Mouse (Mus musculus): Measurements from ENCODE around the gene Dmxl2.

Dmxl2 gene

DNA sequence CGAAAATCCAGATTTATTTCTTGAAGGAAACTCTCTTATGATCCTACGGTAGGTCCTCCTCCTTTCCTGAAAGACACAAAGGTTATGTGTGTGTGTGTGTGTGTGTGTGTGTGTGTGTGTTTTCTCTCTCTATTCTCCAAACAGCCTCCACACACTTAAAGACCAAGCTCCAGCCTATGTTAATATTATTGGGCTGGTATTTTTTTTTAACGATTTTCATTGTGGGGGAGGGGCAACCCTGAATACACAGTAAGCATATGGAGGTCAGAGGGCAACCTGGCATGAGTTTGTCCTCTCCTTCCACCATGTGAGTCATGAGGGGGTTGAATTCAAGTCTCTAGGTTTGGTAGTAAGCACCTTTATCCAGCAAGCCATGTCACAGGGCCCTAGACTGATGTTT, 1.6 kb downstream of the Dmxl2 start:
- no peak for DNase-seq (ENCODE audit: low spot score in 2 of 2)

DNA sequence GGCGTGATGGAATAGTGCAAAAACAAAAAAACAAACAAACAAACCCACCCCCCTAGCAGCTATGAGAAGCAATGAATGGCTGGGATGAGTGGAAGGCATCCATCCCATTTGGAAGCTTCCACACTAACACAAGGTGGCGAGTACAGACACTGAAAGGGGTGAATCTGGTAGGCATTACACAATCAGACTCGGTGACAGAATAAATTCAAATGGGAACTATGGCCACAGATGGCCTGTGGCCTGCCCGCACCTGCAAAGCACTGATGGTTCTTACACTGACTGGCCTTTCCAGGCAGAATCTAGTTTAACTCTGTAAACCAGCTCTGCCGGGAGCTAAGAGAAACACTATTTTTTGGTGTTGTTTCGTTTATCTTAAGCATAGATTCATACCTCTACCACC, 2.1 kb downstream of the Dmxl2 start:
- DNase-seq (ENCODE audit: low spot score in 2 of 2) = no peak

GRCm38 (mm10) chr9:54490431-54490830, 11.0 kb downstream of the Dmxl2 start:
- no peak for DNase-seq (ENCODE audit: low spot score in 2 of 2)

DNA sequence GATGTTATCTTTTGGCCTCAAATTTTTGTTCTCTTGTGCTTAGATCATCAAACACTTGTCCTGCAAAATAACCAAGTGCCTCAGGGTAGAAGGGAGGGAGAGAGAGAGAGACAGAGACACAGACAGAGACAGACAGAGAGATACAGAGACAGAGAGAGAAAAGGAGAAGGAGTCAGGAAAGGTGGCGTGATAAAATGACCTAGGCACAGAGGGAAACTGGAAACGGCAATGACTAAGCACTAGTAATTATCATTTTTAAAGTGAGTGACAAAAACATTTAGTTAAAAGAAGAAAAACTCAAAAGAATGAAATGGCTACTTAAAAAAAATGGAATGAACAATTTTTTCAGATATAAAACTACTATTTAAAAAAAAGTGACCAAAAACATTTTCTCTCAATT, 11.8 kb downstream of the Dmxl2 start:
- no peak for DNase-seq (ENCODE audit: low spot score in 2 of 2)

- no peak for DNase-seq (ENCODE audit: low spot score in 2 of 2)
Measured at GRCm38 (mm10) chr9:54484927-54485326, 16.5 kb downstream of the Dmxl2 start.

GRCm38 (mm10) chr9:54483215-54483614, 18.2 kb downstream of the Dmxl2 start:
- DNase-seq (ENCODE audit: low spot score in 2 of 2) = peak in 1 of 2 experiments; percentile 36

- no peak for DNase-seq (ENCODE audit: low spot score in 2 of 2)
Measured at GRCm38 (mm10) chr9:54482763-54483162, 18.7 kb downstream of the Dmxl2 start.

DNA sequence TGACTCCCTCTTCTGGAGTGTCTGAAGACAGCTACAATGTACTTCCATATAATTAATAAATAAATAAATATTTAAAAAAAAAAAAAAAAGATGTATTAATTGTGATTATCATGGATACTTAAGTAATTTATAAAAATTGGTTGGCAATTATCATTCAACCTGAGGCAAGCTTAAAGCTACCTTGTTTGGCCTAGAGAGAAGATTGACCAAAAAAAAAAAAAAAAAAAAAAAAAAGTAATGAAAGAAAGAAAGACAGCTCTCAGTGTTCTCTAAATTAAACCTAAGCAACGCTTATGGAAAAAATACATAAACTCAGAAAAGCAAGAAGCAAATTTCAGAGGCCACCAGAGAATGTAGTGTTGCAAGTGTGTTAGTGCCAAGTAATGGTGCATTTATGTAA, 22.4 kb downstream of the Dmxl2 start:
- DNase-seq (ENCODE audit: low spot score in 2 of 2) = no peak

DNA sequence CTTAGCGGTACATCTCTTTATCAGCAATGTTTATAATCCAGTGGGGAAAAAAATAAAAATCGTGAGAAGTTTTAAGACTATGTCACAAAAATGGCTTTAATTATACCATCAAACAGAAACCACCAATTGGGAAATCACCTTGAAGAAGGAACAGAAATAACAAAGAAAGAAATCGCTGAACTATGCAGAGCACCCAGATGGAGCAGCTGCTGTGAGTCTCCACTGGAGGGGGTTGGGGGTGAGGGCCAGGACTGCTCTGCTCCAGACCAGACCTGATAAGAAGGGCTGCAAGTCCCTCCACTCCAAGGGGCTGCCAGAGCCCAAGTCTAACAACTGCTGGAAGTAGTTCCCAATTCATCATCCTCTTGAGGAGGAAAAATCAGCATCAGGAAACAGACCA, 23.3 kb downstream of the Dmxl2 start:
- no peak for DNase-seq (ENCODE audit: low spot score in 2 of 2)

DNA sequence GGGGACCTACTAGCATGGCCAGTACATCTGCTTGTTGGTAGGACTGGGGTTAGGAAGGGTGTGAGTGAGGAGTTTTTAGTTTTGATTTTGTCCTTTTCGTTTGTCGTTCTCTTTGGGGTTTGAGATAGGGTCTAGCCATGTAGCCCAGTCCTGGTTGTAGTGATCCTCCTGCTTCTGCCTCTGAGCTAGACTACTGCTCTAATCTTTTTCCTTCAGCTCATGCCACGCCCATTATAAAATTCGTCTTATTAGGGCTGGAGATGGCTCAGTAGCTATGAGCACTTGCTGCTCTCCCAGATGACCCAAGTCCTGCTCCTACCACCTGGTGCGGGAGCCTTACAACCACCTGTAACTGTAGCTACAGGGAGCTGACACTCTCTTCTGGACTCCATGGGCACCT, 26.9 kb downstream of the Dmxl2 start:
- DNase-seq (ENCODE audit: low spot score in 2 of 2) = no peak

GRCm38 (mm10) chr9:54474031-54474430, 27.4 kb downstream of the Dmxl2 start:
- DNase-seq (ENCODE audit: low spot score in 2 of 2) = no peak

GRCm38 (mm10) chr9:54472784-54473183, 28.6 kb downstream of the Dmxl2 start:
- DNase-seq (ENCODE audit: low spot score in 2 of 2) = no peak

DNA sequence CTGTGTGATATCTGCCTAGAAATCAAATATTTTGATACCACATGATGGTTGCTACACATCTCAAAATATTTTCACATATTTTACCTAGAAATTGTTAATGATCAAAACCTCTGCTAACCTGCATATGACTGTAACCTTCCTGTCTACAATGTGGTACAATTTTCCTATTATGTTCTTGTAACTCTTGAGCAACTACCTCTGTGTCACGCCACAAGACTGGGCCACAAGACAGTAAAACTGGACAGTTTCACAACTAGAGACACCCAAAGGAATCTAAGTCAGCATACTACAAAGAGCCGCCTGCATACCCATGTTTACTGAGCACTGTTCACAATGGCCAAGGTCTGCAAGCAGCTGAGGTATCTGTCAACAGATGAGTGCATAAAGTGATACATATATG, 32.1 kb downstream of the Dmxl2 start:
- no peak for DNase-seq (ENCODE audit: low spot score in 2 of 2)

DNA sequence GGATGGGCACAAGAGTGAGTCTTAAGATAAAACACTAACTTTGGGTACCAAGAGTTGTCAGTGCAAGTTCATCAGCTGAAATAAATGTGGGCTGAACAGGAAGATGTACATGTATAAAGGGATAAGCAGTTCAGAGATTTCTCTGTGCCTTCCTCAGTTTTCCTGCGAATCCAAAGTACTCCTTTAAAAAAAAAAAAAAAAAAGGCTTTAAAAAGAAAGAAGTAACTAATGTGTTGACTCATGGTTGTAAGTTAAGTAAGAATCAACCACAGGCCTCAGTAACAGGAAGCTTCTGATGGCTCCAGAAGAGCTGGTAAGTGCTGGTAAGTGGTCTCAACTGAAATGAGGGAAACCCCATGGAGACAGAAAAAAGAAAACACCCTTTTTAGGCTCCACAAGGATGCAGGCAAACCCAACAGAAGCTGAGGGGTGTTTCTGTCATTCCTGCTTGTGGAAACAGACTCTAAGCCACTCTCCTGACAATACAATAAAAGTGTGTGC, 33.9 kb downstream of the Dmxl2 start:
- DNase-seq (ENCODE audit: low spot score in 2 of 2) = no peak

DNA sequence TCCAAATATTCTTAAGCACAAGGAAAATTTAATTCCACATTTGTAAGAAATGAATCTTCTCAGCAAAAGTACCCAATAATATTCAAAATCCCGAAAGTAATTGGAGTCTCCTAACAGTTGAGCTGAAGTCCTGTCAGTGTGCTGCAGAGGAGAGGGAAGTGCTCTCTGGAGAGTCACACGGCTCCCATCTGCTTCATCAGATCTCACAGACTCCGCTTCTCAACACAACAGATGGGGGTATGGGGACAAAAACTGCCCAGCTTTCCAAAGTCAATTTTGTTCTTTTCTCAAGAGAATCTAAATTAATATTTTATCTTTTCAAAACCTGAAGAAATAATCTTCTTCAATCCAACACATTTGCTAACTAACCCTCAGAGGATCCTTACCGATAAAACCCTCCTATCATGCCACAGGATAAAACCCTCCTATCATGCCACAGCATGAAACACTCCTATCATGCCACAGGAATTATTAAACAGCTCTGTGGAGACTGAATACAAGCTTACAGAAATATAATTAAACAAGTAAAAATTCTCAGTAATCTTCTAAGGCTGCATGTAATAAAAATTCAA, 37.9 kb downstream of the Dmxl2 start:
- no peak for DNase-seq (ENCODE audit: low spot score in 2 of 2)

GRCm38 (mm10) chr9:54439015-54439414, 62.4 kb downstream of the Dmxl2 start:
- no peak for DNase-seq (ENCODE audit: low spot score in 2 of 2)

DNA sequence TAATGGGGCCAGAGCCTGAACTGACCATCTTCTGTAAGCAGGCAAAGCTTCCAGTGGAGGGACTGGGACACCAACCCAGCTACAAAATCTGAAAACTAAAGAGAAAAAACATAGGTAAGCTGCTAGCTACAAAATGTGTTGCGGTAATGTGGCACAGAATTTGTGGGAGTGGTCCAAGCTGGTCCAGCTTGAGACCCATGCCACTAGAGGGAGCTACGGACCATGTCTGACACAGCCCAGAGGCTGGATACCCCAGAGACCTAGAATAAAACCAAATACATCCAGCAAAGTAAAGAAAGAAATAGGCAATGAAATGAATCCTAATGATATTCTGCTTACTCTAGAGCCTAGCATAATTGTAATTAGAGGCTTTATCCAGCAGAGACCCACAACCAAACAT, 63.2 kb downstream of the Dmxl2 start:
- DNase-seq (ENCODE audit: low spot score in 2 of 2) = peak in 1 of 2 experiments; percentile 46

DNA sequence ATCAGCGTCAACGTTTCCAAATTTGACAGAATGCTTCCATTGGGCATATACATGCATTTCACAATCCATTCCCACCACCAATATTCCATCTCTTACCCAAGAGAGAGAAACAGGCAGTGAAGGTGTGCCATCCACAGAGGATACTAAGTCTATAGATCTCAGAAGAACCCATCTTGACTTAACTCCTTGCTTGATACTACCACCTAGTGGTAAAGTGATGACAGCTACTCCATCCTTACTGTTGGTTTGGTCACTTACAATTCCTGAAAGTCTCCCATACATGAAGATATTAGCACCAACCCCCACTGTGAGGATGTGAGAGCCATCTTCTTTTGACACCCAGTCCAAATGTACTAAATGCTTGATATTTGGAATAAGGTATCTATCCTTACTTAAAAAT, 85.2 kb downstream of the Dmxl2 start:
- no peak for DNase-seq (ENCODE audit: low spot score in 2 of 2)

DNA sequence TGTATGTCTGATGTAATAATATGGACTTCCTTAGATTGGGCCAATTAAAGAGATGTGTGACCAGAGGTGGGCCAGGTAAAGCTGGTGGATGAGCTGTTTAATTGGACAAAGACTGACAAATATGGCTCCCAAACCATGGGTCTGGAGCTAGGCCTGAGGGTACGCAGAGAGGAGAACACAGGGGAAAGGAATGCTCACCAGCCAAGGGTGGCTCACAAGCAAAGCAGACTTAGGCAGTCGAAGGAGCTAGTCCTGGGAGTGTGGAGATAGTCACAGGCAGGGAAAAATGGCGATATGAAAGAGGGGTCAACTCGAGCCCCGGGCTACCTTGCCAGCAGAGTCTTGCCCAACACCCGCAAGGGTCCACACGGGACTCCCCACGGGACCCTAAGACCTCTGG, 144.7 kb downstream of the Dmxl2 start:
- DNase-seq (ENCODE audit: low spot score in 2 of 2) = no peak

GRCm38 (mm10) chr9:54342026-54342425, 159.4 kb downstream of the Dmxl2 start:
- no peak for DNase-seq (ENCODE audit: low spot score in 2 of 2)

- DNase-seq (ENCODE audit: low spot score in 2 of 2) = peak in 1 of 2 experiments; percentile 18
Measured at GRCm38 (mm10) chr9:54336532-54337144, 164.8 kb downstream of the Dmxl2 start.

GRCm38 (mm10) chr9:54335582-54335981, 165.8 kb downstream of the Dmxl2 start:
- no peak for DNase-seq (ENCODE audit: low spot score in 2 of 2)

- DNase-seq (ENCODE audit: low spot score in 2 of 2) = no peak
Measured at GRCm38 (mm10) chr9:54329201-54329600, 172.2 kb downstream of the Dmxl2 start.

GRCm38 (mm10) chr9:54323456-54323855, 178.0 kb downstream of the Dmxl2 start:
- no peak for DNase-seq (ENCODE audit: low spot score in 2 of 2)

All from spleen, postnatal 10 days (tissue).